Mouse (Mus musculus) liver, adult 2 months (tissue): ENCODE data around the gene Sorcs3. TPM values are rescaled to one million over a fixed set of nuclear protein-coding genes. Genes with fewer than 3 reads are reported as not detected.

ENCODE experiments used
- DNase-seq: peaks from one replicate; pipeline ENCODE4 v3.0.0-alpha.2; 2011; ENCODE audit warnings: low read depth, low spot score; ENCODE audit errors: extremely low read depth
- H3K27ac ChIP-seq: fragments of 200-500 bp; replicated peaks from 2 replicates; pipeline ENCODE4 v1.5.1; 2012; ENCODE audit warnings: low read depth, mild to moderate bottlenecking, control low read depth, inconsistent platforms, low read length; ENCODE audit not compliant: insufficient read depth
- H3K27me3 ChIP-seq: fragments of 200-500 bp; 2 replicates; pipeline ENCODE4 v1.6.1; 2012; ENCODE audit warnings: mild to moderate bottlenecking, moderate library complexity, low read length, inconsistent platforms; ENCODE audit not compliant: control insufficient read depth, insufficient read depth
- H3K36me3 ChIP-seq: fragments of 200-500 bp; 2 replicates; pipeline ENCODE4 v1.6.1; 2012; ENCODE audit warnings: low read length, inconsistent platforms; ENCODE audit not compliant: control insufficient read depth, insufficient read depth
- H3K4me1 ChIP-seq: fragments of 200-500 bp; 2 replicates; pipeline ENCODE4 v1.6.1; 2011; ENCODE audit warnings: low read length; ENCODE audit not compliant: control insufficient read depth, insufficient read depth
- H3K4me3 ChIP-seq: fragments of 200-500 bp; 2 replicates; pipeline ENCODE4 v1.5.1; 2011; ENCODE audit warnings: low read depth, mild to moderate bottlenecking, control low read depth, low read length, moderate library complexity; ENCODE audit not compliant: insufficient read depth
- H3K79me2 ChIP-seq: fragments of 200-500 bp; 2 replicates; pipeline ENCODE4 v1.6.1; 2012; ENCODE audit warnings: inconsistent platforms, mild to moderate bottlenecking, low read length, moderate library complexity; ENCODE audit not compliant: control insufficient read depth, insufficient read depth
- H3K9ac ChIP-seq: fragments of 200-500 bp; 2 replicates; pipeline ENCODE4 v1.6.1; 2012; ENCODE audit warnings: low read depth, mild to moderate bottlenecking, control low read depth, inconsistent platforms, low read length
- CTCF ChIP-seq: fragments of 200-500 bp; IDR thresholded peaks from 2 replicates; pipeline ENCODE4 v1.5.1; 2011; ENCODE audit warnings: low read depth, low read length, control low read depth
- POLR2A ChIP-seq: fragments of 200-500 bp; IDR thresholded peaks from 2 replicates; pipeline ENCODE4 v1.6.1; 2011; ENCODE audit warnings: low read length, control low read depth; ENCODE audit not compliant: insufficient read depth; ENCODE audit errors: extremely low read depth
- WGBS: fragments of 180-500 bp; shearing (Covaris S2); methylation state at CpG from one replicate; pipeline ENCODE4 v1.1.7; 2018; 5-methylcytosine and 5-hydroxymethylcytosine counted together
- polyA plus RNA-seq: library from polyadenylated mRNA; depleted of rRNA; stranded (reverse); fragments of >200 nt; gene quantifications from 2 replicates; pipeline ENCODE4 v1.2.3, GENCODE M21; 2012
- total RNA-seq: library from RNA; depleted of rRNA; stranded (reverse); fragments of >200 nt; gene quantifications from 2 replicates; pipeline ENCODE4 v1.2.3, GENCODE M21; 2014

Gene Sorcs3
- total and polyA plus RNA-seq, 2 experiments: 0.04 to 0.09 TPM

DNA sequence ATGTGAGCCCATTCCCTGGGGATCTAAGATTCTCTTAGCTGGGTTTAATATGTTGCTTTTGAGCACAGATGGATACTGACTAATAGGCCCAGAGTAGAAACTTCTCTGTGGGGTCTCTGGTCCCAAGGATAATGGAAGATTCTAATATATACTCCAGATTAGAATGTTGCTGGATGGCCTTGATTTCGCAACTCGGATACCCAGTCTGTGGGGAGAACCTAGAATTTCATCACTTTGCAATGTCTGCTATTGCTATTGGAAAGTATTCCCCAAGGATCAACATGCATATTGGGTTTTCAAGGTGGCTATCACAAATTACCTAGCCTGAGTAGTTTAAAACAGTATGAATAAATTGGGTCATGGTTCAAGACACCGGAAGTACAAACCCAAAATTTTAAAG, 609.2 kb downstream of the Sorcs3 start:
- no peak for TF ChIP-seq CTCF
- TF ChIP-seq POLR2A: no peak
- 88% methylated on average over 3 of the region's 3 CpGs for WGBS
- H3K4me1 ChIP-seq: no peaks in the 10 kb centered on the region
- no peak overlapping the region for H3K4me3 ChIP-seq
- no peak for DNase-seq
- no peak overlapping the region for H3K9ac ChIP-seq
- no peaks in the 10 kb centered on the region for H3K36me3 ChIP-seq
- no peaks in the 10 kb centered on the region for H3K79me2 ChIP-seq
- H3K27me3 ChIP-seq: no peaks in the 10 kb centered on the region
- no peak overlapping the region for H3K27ac ChIP-seq

DNA sequence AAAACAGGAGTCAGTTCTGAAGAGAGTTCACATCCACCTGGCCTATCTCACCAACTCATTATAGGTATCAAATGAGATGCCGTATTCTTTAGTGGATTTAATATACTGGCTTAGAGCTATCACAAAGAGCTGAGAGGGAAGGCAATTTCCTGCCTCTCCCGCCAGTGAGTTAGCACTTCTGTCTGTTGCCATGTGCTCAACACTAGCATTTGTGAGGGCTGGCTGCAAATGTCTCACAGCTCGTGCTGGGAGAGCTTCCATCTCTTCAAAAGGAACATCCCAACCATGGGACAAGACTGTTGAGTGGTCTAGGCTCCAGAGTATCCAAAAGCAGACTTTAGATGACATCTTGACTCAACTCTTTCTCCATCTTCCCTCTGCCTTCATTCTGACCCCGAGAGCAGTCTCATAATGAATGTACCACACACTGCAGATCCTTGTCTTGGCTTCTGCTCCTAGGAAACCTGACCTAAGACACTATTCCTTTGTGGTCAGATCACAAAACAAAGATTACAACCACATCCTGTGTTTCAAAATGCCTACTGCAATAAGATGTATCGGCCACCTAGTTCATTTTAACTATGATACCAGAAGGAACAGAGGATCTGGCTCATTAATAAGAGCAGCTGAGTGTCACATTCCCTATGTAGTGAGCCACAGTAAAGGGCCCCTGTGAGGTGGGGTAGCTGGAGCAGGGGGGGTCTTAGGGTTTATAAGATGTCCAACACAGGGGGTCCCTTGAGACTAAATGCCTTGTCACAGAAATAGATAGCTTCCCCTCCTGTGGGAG, 614.9 kb downstream of the Sorcs3 start:
- no peak overlapping the region for H3K27ac ChIP-seq
- TF ChIP-seq POLR2A (no peak), CTCF (no peak)
- no peaks in the 10 kb centered on the region for H3K27me3 ChIP-seq
- no peak overlapping the region for H3K4me3 ChIP-seq
- H3K79me2 ChIP-seq: no peaks in the 10 kb centered on the region
- H3K9ac ChIP-seq: no peak overlapping the region
- 73% methylated on average over 5 of the region's 5 CpGs for WGBS
- H3K36me3 ChIP-seq: no peaks in the 10 kb centered on the region
- DNase-seq: no peak
- no peaks in the 10 kb centered on the region for H3K4me1 ChIP-seq

DNA sequence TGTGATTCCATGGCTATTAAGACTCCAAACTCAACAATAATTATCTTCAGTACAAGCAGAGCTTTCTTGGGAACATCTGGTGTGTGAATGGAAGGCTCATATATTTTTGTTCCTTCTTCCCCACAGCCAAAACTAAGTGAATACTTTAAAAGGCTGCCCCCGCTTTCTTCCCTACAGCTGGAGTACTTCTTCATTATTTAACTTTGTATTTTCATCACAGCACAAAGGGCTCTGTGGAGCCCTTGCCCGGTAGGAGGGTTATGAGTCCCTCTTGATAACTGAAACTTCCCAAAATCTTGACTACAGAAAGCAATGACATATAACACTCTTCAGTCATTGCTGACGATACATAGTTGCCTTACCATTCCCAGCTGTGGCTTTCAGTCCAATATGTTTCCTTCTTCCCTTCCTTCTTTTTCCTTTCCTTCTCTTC, 615.5 kb downstream of the Sorcs3 start:
- TF ChIP-seq POLR2A (no peak), CTCF (no peak)
- 81% methylated on average over 3 of the region's 3 CpGs for WGBS
- Histone ChIP-seq H3K4me3 (no peak overlapping the region), H3K27me3 (no peaks in the 10 kb centered on the region), H3K79me2 (no peaks in the 10 kb centered on the region), H3K36me3 (no peaks in the 10 kb centered on the region), H3K9ac (no peak overlapping the region), H3K4me1 (no peaks in the 10 kb centered on the region), H3K27ac (no peak overlapping the region)
- no peak for DNase-seq

DNA sequence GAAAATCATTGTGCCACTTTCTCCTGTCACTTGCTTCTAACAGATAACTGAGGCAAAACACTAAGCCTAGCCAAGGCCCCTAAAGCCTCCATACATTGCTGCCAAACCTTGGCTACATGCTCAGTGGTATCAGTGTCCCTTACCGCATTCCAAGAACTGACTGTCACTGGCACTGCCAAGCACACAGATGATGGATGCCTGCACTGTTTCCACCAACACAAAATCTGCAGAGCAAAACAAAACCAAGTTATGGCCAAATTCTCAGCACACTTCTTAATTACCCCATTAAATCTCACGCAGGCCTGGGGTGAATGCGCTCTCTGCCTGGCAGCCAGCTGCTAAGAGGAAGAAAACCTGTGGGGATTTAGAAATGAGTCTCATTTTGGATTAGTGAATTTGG, 628.5 kb downstream of the Sorcs3 start:
- Histone ChIP-seq H3K79me2 (no peaks in the 10 kb centered on the region), H3K4me1 (no peaks in the 10 kb centered on the region), H3K9ac (no peak overlapping the region), H3K4me3 (no peak overlapping the region), H3K36me3 (no peaks in the 10 kb centered on the region), H3K27me3 (no peaks in the 10 kb centered on the region), H3K27ac (no peak overlapping the region)
- 88% methylated on average over 3 of the region's 3 CpGs for WGBS
- no peak for DNase-seq
- no peak for TF ChIP-seq POLR2A
- no peak for TF ChIP-seq CTCF

DNA sequence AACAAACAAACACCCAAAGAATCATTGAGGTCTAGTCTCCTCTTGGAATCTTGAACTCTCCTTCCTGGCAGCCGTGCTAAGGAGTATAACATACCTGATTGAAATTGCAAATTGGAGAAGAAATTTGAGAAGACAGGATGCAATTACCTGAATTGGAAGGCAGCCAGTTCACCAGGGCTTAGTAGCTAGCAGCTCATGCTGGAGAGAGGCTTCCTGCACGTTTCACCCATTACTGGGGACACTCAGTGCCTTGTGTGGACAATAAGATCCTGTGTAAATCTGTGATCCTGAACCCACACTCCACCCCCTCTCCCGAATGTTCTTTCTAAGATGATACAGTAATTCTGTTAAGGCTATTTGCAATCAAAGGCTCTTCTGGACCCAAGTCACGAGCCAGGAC, 633.6 kb downstream of the Sorcs3 start:
- H3K4me1 ChIP-seq: no peaks in the 10 kb centered on the region
- no peak for TF ChIP-seq CTCF
- no peak for TF ChIP-seq POLR2A
- H3K27ac ChIP-seq: no peak overlapping the region
- no peaks in the 10 kb centered on the region for H3K79me2 ChIP-seq
- H3K9ac ChIP-seq: no peak overlapping the region
- H3K36me3 ChIP-seq: no peaks in the 10 kb centered on the region
- DNase-seq: no peak
- H3K4me3 ChIP-seq: no peak overlapping the region
- WGBS: 68% methylated on average over 4 of the region's 4 CpGs
- H3K27me3 ChIP-seq: no peaks in the 10 kb centered on the region

DNA sequence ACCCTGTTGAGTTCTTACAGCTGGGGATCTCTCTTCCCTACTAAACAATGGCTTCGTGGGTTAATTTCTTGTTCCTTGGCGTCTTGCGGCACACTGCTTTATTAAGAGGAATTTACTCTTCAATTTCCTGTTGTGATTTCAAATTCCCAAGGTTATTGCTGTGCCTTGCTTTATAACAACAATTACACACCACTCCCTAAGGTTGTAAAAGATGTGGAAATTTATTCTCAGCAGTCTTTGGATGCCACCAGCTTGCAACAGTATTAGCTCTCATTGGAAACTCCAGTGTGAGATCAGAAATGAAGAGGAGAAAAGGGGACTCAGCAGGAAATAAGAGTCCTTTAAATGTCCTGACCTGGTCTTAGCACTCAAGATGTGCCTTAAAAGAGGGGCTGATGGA, 641.9 kb downstream of the Sorcs3 start:
- Histone ChIP-seq H3K79me2 (no peaks in the 10 kb centered on the region), H3K27ac (no peak overlapping the region), H3K36me3 (no peaks in the 10 kb centered on the region), H3K27me3 (no peaks in the 10 kb centered on the region), H3K9ac (no peak overlapping the region), H3K4me3 (no peak overlapping the region), H3K4me1 (no peaks in the 10 kb centered on the region)
- 80% methylated on average over 3 of the region's 3 CpGs for WGBS
- no peak for DNase-seq
- TF ChIP-seq POLR2A (no peak), CTCF (no peak)
